Mouse (Mus musculus) embryonic fibroblast, embryonic 13.5 days (primary cell): ENCODE data around the gene Kif2c.

Experiments used
- CTCF ChIP-seq: IDR thresholded peaks from 2 replicates; pipeline ENCODE4 v1.5.1; 2011; ENCODE audit warnings: mild to moderate bottlenecking, control low read depth, low read length, moderate library complexity, borderline replicate concordance; ENCODE audit not compliant: insufficient read depth
- POLR2A ChIP-seq: IDR thresholded peaks from 2 replicates; pipeline ENCODE4 v1.6.1; 2011; ENCODE audit warnings: low read depth, mild to moderate bottlenecking, control low read depth, low read length, moderate library complexity

DNA sequence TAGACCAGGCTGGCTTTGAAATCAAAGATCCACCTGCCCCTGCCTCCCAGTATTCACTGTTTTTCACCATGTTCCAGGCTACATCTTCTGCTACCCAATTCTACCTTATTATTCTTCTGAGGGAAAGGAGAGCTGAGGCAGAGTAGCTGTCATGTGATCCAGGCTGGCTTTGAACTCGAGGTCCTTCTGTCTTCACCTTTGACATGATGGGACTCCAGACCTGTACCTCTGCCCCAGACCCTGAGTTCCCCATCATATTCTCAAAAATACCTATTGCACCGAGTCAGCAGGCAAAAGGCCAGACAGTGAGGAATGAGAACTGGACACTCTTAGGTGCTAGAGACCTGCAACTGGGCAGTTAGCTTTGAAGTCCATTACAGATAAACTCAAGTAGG, 47.8 kb downstream of the Kif2c start:
- TF ChIP-seq POLR2A (no peak), CTCF (no peak)
